Mouse (Mus musculus) thymus, postnatal 10 days (tissue): ENCODE measurements at regions not wholly inside any gene's neighbourhood (a gene's known extent, or its start where the extent isn't known, plus 50 kb on each side); places are given as distances from the start of the nearest gene placed in this dataset.

Source experiments
- DNase-seq, 2 experiments: peaks; one replicate each; pipeline ENCODE4 v3.0.0; 2021; ENCODE audit warnings: low spot score in 2 of 2

- DNase-seq, result no peak
Observed at GRCm38 (mm10) chr10:117462921-117463320, 83.1 kb upstream of the Cpsf6 start.

- DNase-seq, result no peak
Observed at GRCm38 (mm10) chr10:117461791-117462516, 82.1 kb upstream of the Cpsf6 start.

GRCm38 (mm10) chr10:117461261-117461660, 81.4 kb upstream of the Cpsf6 start:
- no peak for DNase-seq

GRCm38 (mm10) chr10:117460366-117460730, 80.5 kb upstream of the Cpsf6 start:
- no peak for DNase-seq

GRCm38 (mm10) chr10:117459651-117460365, 80.0 kb upstream of the Cpsf6 start:
- no peak for DNase-seq

- DNase-seq, result no peak
Observed at GRCm38 (mm10) chr10:117459041-117459475, 79.2 kb upstream of the Cpsf6 start.

- no peak for DNase-seq
Observed at GRCm38 (mm10) chr10:117458271-117459040, 78.6 kb upstream of the Cpsf6 start.

GRCm38 (mm10) chr10:117457701-117457950, 77.8 kb upstream of the Cpsf6 start:
- DNase-seq, result no peak

GRCm38 (mm10) chr10:117456904-117457700, 77.3 kb upstream of the Cpsf6 start:
- DNase-seq, result no peak

GRCm38 (mm10) chr10:117456427-117456826, 76.6 kb upstream of the Cpsf6 start:
- no peak for DNase-seq

- peak; percentile 32 to 66 for DNase-seq
Observed at GRCm38 (mm10) chr10:117455595-117456302, 75.9 kb upstream of the Cpsf6 start.

- no peak for DNase-seq
Observed at GRCm38 (mm10) chr10:117454711-117455591, 75.1 kb upstream of the Cpsf6 start.

GRCm38 (mm10) chr10:117454171-117454500, 74.3 kb upstream of the Cpsf6 start:
- no peak for DNase-seq

- DNase-seq, result no peak
Observed at GRCm38 (mm10) chr10:117453406-117454170, 73.8 kb upstream of the Cpsf6 start.

- DNase-seq, result peak in 1 of 2 experiments; percentile 32
Observed at GRCm38 (mm10) chr10:117452190-117452950, 72.6 kb upstream of the Cpsf6 start.

GRCm38 (mm10) chr10:117451396-117452185, 71.8 kb upstream of the Cpsf6 start:
- DNase-seq, result no peak

- DNase-seq, result no peak
Observed at GRCm38 (mm10) chr10:117450631-117451030, 70.8 kb upstream of the Cpsf6 start.

GRCm38 (mm10) chr10:117450240-117450569, 70.4 kb upstream of the Cpsf6 start:
- DNase-seq, result no peak
